Mouse (Mus musculus): ENCODE results near the gene Gm2016. TPM values are rescaled to one million over a fixed set of nuclear protein-coding genes. Genes with fewer than 3 reads are reported as not detected.

Gm2016 gene
- polyA plus RNA-seq, 1 experiment from 2014 or later = not detected

Other genes starting within 250 kb of the Gm2016 start
- not detected in 2 replicates for gene Gm16381, start 229.5 kb upstream of the Gm2016 start, polyA plus RNA-seq (2015; fragmentation: Nextera tagmentation; extraction: Ambion mirVana)
- not detected in 2 replicates for gene Gm21319, start 98.3 kb upstream of the Gm2016 start, polyA plus RNA-seq (2015; fragmentation: Nextera tagmentation; extraction: Ambion mirVana)
- not detected in 2 replicates for gene Gm21936, start 78.6 kb upstream of the Gm2016 start, polyA plus RNA-seq (2015; fragmentation: Nextera tagmentation; extraction: Ambion mirVana)
- not detected in 2 replicates for gene BB287469, start 57.5 kb upstream of the Gm2016 start, polyA plus RNA-seq (2015; fragmentation: Nextera tagmentation; extraction: Ambion mirVana)
- gene Gm2001, start 31.7 kb upstream of the Gm2016 start, polyA plus RNA-seq (2015; fragmentation: Nextera tagmentation; extraction: Ambion mirVana) = not detected in 2 replicates
- gene Gm2022, start 21.3 kb downstream of the Gm2016 start, polyA plus RNA-seq (2015; fragmentation: Nextera tagmentation; extraction: Ambion mirVana) = not detected in 2 replicates
- not detected in 2 replicates for gene Gm2035, start 45.8 kb downstream of the Gm2016 start, polyA plus RNA-seq (2015; fragmentation: Nextera tagmentation; extraction: Ambion mirVana)
- gene Gm2042, start 80.0 kb downstream of the Gm2016 start, polyA plus RNA-seq (2015; fragmentation: Nextera tagmentation; extraction: Ambion mirVana) = not detected in 2 replicates
- gene Gm2075, start 137.8 kb downstream of the Gm2016 start, polyA plus RNA-seq (2015; fragmentation: Nextera tagmentation; extraction: Ambion mirVana) = not detected in 2 replicates
- not detected in 2 replicates for gene Gm6803, start 144.7 kb downstream of the Gm2016 start, polyA plus RNA-seq (2015; fragmentation: Nextera tagmentation; extraction: Ambion mirVana)
- not detected in 2 replicates for gene Gm2056, start 152.9 kb downstream of the Gm2016 start, polyA plus RNA-seq (2015; fragmentation: Nextera tagmentation; extraction: Ambion mirVana)
- gene Gm16368, start 209.6 kb downstream of the Gm2016 start, polyA plus RNA-seq (2015; fragmentation: Nextera tagmentation; extraction: Ambion mirVana) = not detected in 2 replicates